Mouse (Mus musculus): ENCODE measurements around the gene H2al1k. TPM values are rescaled to one million over a fixed set of nuclear protein-coding genes. Genes with fewer than 3 reads are reported as not detected.
"Not testable (repeated sequence)": the region's sequence is repeated elsewhere in the genome, so short reads cannot be mapped to it uniquely, and the experiment has no call there.

The H2al1k gene
- polyA plus RNA-seq, 1 experiment from 2014 or later = not detected

GRCm38 (mm10) chrX:9375927-9376326 lies 25.5 kb downstream of the H2al1k start:
- not testable (repeated sequence) for H3K36me3 ChIP-seq (ENCODE audit: control insufficient read depth, insufficient read depth, low read length); H3K4me1 ChIP-seq (ENCODE audit: control insufficient read depth, insufficient read depth, low read length); H3K9ac ChIP-seq (ENCODE audit: low read length); H3K9me3 ChIP-seq (replicated peaks; ENCODE audit: control insufficient read depth, low read length); H3K27ac ChIP-seq (ENCODE audit: low read depth, low read length); H3K27me3 ChIP-seq (replicated peaks; ENCODE audit: control insufficient read depth, insufficient read depth, low read length); ATAC-seq; H3K4me2 ChIP-seq (ENCODE audit: low read length); H3K4me3 ChIP-seq (ENCODE audit: low read depth, low read length); DNase-seq (ENCODE audit: low spot score)

Other genes with a start within 250 kb of the H2al1k start
- not detected in 2 replicates for gene 4930402K13Rik, start 246.1 kb upstream of the H2al1k start, polyA plus RNA-seq (2014; fragmentation: Nextera tagmentation; extraction: Ambion mirVana)
- gene Lancl3, start 150.7 kb upstream of the H2al1k start, polyA plus RNA-seq (2014; fragmentation: Nextera tagmentation; extraction: Ambion mirVana) = 2.9 and 4.7 TPM in 2 replicates
- gene Gm14862, start 93.7 kb upstream of the H2al1k start, polyA plus RNA-seq (2014; fragmentation: Nextera tagmentation; extraction: Ambion mirVana) = not detected in 2 replicates
- gene Xk, start 77.9 kb upstream of the H2al1k start, polyA plus RNA-seq (2014; fragmentation: Nextera tagmentation; extraction: Ambion mirVana) = 1.7 and 2.3 TPM in 2 replicates
- not detected in 2 replicates for gene H2al1m, start 66.9 kb upstream of the H2al1k start, polyA plus RNA-seq (2014; fragmentation: Nextera tagmentation; extraction: Ambion mirVana)
- 0.51 and 0.54 TPM in 2 replicates for gene Cybb, start 137.1 kb downstream of the H2al1k start, polyA plus RNA-seq (2014; fragmentation: Nextera tagmentation; extraction: Ambion mirVana)
- gene H2al1o, start 221.8 kb downstream of the H2al1k start, polyA plus RNA-seq (2014; fragmentation: Nextera tagmentation; extraction: Ambion mirVana) = not detected in 2 replicates